Mouse (Mus musculus) kidney, postnatal 14 days (tissue): Measurements from ENCODE around the gene AC170998.1.

ENCODE experiments used
- DNase-seq: peaks from one replicate; pipeline ENCODE4 v3.0.0; 2022; ENCODE audit warnings: mixed read lengths

AC170998.1 gene

DNA sequence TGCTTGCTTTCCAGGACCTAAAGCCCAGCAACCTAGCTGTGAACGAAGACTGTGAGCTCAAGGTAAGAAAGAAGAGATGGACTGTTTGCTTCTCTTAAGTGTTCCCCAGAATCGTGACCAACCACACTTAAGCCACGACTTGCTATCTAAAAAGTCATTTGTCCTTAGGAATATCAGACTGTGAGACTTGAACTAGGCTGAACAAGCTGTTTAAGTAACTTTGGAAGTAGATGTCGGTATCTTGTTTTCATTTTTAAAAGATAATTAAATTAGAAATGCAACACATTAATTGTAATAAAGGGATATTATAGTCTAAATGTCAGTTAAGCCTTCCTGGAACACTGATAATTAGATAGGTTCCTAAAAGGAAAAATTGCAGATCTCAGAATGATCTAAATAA lies at the start of gene AC170998.1:
Gene AC170998.1, plus strand, starts transcription at position 301 of the 400 bp plus-strand sequence.
- no peak for DNase-seq

DNA sequence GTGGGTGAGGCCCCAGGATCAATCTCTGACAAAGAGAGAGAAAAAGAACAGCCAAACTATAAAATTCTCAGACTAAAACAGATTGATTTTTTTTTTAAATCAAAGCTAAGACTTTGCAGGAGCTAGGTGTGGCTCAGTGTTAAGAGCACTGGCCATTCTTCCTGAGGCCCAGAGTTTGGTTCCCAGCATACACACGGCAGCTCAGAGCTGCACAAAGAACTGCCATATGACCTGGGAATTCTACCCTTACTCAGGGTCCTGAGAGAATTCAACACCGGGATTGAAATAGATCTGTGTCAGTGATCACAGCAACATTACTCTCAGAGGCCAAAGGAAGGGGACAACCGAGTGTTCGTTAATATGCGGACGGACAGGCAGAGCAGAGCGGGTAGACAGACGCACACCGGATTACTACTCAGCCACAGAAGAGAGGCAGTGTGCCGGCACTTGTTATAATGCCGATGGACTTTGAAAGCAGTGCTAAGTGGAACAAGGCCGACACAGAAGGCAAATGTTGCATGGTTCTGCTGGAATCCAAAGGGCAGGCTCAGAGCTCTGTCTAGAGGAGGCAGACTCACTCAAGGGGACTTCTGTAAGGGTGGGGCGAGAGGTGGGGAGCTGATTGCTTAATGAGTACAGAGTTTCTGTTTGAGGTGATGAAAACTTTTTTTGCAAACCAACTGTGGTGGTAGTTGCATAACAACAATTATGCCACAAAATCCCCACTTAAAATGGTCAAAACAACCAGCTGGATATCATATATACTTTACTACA lies 43.4 kb upstream of the AC170998.1 start:
- peak; percentile 74 for DNase-seq

DNA sequence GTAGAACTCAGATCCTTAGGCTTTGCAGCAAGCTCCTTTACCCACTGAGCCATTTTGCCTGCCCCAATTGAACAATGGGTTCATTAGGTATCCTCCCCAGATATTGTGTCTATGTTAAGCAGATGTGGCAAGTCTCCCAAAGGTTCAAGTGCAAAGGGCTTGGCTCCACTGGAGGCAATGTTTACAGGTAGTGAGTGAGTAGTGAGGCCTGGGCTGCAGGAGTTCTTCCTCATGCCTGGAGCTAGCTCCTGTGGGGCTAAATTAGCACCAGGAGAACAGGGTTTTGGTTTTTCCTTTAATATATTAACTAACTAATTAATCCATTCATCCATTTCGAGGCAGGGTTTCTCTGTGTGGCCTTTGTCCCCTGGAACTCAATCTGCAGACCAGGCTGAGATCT lies 42.3 kb upstream of the AC170998.1 start:
- DNase-seq: peak; percentile 68

DNA sequence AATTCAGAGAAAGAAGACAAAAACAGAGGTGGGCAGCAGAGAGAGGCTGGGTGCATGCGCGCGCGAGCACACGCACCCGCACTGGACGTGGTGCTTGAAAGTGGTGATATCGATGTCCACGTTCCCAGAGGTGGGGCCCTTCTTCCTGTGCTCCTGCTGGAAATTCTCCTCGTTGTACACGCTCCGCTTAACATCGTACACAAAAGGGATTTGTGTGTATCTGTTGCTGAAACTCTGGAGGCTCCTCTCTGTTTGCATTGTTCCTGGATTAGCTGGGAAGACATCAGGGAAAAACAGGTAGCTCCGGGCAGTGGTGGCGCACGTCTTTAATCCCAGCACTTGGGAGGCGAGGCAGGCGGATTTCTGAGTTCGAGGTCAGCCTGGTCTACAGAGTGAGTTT lies 41.3 kb upstream of the AC170998.1 start:
- no peak for DNase-seq

DNA sequence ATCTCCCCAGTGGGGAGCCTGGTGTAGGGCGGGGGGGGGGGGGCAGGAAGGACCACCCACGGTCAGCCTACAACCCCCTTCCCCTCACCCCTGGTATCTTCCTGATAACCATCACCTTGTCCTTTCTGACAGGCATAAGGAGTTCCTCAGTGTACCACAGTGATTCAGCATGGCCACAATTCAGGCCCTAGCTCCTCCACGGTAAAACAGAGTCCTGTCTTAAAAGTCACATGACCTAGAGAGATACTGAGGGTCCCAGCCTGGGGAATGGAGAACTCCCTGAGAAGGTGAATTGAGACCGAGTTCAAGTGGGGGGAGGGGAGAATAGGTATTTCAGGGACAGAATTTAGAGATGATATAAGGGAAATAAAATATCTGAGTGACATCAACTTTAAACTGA lies 38.5 kb upstream of the AC170998.1 start:
- no peak for DNase-seq

DNA sequence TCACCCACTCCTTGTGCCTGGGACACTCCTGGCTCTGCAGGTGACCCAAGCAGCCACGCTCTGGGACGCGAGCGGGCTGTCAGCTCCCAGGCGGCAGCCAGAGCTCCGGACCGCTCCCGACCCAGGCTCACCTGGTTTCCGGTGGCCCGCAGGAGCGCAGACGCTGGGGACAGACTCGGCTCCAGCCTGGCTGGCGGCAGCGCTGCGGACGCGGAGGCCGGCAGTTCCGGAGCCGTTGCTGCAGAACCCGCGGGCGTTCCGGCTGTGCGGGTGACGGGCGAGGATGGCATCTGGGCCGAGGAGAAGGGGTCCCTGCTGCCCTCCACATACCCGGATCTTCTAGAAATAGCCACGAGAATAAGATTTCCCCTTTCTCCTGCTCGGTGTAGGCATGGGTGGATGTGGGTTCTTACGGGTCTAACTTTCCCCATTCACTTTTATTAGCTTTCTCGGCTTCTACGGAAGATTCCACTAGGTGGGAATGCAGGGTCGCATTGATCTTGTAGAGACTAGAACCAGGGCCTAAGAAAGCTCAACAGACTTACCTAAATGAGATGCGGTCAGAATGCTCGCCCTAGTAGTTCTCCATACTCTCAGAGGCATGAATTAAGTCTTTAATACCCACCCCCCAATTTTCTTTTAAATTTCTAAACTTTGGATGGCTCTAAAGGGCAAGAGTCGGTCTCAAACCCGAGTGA lies 36.1 kb upstream of the AC170998.1 start, which contains the start of gene Slc26a8:
Gene Slc26a8, minus strand, starts transcription at position 648 of the 698 bp plus-strand sequence.
- peak; percentile 53 for DNase-seq

DNA sequence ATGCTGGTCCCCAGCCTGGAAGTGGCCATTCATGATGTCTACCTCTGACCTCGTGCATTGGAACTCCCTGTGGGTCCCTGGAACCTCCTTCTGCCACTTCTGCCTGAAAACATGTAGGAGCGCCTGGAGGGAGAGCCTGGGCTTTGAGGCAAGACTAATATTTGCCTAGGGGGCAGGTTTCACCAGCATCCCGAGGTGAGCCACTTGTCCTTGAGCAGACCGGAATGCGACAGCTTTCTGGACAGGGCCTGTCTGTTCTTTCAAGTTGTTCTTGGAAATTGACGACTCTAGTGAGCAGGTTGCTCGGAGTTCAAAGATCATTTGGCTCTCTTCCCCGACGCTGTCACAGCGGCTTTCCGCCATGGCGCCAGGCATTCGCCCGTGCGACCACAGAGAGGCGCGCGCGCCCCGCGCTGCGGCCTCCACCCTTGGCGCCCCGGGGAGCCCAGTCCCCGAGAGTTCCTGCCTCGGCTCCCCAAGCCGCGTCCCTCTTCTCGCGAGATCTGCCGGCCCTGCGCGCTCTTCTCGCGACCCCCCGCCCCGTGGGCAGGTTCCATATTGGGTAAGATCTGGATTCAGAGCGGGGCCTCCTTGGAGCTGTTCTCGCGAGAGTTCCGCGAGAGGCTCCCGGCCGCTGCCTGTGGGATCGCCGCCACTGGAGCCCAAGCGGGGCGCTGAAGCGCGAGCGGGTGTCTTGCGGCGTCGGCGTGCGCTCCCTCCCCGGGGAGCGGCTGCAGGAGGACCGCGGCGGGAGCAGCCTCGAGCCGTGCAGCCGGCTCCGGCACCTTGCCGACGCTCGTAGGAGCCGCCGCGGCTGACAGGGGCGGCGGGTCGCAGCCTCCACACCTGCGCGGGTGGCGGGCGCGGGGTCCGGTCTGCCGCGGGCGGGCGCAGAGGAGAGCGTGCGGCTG lies 34.9 kb upstream of the AC170998.1 start, which contains the start of gene Mapk14:
Gene Mapk14, plus strand, starts transcription at position 554 of the 911 bp plus-strand sequence.
- peak; percentile 100 for DNase-seq

DNA sequence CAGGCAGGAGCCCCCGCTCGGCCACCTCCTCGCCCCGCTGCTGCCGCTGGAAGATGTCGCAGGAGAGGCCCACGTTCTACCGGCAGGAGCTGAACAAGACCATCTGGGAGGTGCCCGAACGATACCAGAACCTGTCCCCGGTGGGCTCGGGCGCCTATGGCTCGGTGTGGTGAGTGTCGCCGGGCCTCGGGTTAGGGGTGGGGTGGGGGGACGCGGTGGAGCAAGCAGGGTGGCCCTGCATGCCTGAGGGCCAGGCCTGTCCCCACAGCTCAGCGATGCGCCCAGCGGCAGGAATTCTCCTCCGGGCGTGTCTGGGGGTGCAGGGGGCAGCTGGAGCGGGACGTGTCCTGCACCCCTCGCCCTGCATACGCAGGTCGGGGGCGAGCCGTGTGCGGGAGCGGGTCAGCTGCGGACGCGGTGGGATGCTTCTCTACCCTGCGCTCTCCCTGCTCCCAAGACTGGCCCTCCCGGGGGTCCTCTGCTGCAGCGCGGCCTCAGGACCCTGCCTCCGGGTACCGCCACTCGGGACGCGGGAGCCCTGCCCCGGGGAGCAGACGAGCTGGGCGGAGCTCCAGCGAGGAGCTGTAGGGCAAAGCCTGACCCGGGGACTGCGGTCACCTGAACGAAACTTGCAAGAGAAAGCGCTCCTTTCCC lies 34.1 kb upstream of the AC170998.1 start:
- DNase-seq: peak; percentile 75

DNA sequence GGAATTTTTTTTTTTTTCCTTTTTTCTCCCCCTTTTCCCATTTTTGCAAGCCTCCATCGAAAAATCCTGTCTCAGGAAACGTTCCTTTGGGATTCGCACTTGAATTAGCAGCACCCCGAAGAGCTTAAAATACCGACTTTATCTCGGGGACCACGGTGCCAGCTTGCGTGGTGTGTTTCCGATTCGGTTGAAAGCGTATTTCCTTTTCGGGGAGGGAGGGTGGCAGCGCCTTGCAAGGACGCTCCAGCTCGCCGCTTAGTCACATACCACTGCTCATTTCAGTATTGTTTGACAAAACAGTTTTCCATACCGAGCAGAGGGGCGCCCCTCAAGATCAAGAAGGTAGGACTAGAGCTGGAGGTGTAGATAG lies 33.6 kb upstream of the AC170998.1 start:
- DNase-seq: peak; percentile 64

DNA sequence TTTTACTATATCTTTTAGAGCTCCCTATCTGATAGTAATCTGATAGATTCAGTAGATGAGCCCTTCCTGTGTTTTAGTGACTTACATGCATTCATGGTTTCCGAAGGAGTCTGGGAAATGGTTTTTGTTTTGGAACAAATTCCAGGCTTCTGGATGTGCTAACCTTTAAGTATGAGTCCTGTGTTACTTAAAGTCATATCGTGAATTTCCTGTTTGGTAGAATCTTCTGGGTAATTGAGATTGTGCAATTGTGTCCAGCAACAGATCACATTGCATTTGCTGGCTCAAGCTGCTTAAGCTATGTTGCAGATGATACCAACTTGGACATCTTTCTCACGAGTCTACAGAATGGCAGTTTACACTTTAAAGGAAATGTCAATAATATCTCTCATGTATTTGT lies 32.8 kb upstream of the AC170998.1 start:
- no peak for DNase-seq

DNA sequence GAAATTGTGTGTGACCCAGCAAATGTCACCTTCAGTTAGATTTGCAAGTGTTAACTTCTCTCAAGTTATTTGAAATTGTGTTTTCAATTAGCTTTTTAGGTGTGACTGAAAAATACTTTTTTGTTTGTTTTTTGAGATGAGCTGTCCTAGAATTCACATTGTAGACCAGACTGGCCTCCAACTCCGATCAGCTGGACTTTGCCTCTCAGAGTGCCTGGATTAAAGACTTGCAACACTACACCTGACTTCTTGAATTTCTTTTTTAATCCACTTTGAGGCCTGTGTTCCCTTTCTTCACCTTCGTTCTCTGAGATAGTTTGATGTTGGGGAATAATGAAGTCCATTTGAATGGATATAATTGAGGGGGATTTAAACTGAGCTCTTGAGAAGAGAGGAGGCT lies 31.8 kb upstream of the AC170998.1 start:
- DNase-seq: no peak

DNA sequence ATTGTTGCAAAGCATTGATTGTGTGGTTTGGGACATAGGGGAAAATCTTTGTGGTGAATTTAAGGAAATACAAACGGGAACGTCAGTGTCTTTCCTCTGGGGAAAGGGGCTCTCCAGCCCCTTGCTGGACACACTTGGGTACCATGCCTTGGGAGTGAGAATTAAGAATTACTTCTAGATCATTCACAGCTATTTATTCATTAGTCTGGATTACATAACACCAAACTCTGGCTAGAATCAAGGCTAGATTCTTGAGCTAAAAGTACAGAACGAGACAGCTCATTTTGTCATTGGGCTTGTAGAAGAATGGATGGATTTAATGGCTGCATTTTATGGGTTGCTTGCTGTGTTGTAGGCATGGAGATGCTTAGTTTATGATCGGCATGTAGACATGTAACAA lies 31.1 kb upstream of the AC170998.1 start:
- no peak for DNase-seq

DNA sequence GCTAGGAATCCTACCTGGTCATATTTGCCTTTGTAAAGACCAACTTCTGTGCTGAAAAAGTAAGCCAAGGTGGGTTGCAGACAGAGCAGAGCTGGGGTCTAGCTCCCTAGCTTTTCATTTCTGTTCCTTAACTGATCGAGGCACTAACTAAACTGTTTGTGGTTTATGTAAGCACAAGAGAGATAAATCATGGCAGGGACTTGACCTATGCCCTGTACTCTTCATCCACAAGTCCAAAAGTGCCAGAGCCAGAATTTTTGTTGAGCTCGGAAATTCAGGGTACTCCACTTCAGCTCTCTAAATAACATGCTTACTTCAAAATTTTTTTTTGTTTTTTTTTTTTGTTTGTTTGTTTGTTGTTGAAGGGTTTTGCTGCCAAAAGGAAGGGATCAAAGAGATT lies 29.2 kb upstream of the AC170998.1 start:
- DNase-seq: peak; percentile 74

DNA sequence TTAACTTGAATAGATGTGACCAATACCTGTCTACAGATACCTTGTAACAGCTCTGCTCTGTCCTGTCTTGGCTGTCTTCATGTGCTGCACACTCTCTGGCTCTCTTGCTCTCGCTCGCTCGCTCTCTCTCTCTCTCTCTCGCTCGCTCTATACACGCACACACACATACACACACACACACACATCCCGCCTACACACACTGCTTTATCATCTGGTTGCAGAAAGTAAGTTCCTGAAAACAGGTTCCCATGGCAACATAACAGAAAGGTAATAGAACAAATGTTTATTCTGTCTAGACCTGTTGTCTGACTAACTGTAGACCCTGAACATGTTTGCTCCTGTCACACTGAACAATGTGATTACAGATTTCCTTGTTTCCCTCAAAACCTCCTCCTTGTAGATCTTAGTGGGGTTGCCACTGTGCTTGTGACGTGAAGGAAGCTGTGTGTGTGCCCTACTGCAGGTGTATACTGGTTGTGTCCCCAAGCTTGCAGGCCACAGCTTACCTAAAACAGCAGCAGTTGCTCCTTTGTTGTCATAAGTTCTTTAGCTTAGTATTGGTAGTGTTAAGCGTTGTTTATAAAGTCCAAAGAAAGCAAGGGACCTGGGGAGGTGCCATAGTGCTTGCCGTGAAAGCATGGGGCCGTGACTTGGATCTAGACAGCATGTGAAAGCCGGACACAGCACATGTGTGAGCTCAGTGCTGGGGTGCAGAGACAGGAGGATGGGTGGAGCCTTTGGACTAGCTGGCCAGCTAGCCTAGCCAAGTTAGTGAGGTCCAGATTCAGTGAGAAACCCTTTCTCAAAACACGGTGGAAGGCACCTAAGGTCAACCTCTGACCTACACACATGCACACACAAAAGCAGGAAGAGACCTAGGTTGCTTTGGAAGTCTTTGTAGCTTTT lies 28.3 kb upstream of the AC170998.1 start:
- no peak for DNase-seq

DNA sequence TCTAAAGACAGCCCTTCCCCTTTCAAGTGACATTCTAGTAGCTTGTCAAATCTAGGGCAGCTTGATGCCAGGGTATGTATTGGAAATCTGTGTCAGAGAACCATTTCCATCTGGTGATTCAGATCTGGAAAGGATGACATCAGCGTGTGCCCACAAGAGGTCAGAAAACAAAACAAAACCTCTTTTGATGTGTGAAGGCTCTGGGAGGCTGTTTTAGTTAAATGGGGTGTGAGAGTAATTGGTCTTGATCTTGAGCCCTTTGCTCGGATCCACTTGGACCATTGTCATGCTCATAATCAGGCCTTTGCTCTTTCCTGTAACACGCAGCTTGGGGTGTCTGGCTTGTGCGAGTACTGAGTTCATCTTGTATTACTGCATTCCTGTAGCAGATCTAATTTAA lies 27.6 kb upstream of the AC170998.1 start:
- no peak for DNase-seq

DNA sequence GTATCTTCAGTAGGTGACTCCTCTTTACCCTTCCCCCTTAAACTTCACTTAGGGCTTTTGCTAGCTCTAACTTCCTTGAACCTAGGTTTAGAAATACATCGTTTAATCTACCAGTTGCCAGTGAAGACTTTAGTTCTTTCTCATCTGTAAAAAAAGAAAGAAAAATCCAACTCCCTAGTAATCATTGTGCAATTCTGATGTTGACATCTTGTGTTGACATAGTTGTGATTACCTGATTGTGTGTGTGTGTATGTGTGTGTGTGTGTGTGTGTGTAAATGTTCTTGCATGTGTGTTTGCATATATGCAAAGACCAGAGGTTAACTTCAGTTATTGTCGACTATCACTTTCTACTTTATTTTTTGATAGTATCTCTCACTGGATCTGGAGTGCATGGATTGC lies 27.2 kb upstream of the AC170998.1 start:
- no peak for DNase-seq

DNA sequence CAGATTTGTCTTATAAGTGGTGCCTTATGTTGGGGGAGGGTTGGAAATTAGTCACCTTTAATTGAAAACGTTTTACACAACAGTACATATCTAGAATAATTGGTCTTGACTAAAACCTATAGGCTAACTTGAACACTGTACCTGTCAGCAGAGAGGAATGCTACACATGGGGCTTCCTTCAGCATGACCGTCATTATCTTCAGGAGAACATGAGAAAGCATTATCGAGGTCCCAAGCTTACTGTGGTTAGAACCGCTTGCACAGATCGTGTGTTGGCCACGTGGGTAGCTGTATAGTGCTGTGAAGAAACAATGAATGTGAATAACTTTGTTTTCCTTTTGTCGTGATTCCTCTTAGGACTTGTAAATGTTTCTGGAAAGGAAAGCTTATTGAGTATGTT lies 26.1 kb upstream of the AC170998.1 start:
- DNase-seq: no peak

DNA sequence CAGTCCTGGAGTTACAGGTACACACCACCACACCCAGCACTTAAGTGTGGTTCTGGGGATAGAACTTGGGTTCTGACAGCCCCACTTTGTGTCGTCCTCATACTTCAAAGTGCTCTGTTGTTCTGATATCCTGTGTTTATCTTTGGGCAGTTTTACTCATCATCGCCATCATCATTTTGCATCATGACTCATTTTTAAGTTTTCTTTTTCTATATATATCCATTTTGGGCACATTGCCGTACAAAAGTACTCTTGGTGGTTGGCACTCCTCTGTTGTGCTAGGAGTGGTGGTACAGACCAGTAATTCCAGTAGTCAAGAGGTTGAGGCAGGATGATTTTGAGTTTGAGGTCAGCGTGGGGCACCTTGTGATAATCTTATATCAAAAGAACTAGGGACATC lies 24.7 kb upstream of the AC170998.1 start:
- DNase-seq: no peak

DNA sequence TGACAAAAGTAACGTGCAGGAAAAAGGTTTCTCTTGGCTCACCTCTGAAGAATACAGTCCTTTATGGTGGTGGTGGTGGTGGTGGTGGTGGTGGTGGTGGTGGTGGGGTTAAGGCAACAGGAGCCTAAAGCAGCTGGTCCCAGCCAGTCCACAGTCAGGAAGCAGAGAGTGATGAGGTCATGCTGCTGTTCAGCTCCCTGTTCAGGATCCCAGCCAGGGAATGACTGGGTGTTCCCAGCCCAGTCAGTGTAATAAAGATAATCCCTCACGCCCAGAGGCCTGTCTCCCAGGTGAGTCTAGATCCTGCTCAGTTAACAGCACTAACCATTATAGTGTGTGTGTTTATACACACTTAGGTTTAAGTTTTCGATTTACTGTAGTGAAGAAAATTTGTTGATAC lies 24.1 kb upstream of the AC170998.1 start:
- no peak for DNase-seq

DNA sequence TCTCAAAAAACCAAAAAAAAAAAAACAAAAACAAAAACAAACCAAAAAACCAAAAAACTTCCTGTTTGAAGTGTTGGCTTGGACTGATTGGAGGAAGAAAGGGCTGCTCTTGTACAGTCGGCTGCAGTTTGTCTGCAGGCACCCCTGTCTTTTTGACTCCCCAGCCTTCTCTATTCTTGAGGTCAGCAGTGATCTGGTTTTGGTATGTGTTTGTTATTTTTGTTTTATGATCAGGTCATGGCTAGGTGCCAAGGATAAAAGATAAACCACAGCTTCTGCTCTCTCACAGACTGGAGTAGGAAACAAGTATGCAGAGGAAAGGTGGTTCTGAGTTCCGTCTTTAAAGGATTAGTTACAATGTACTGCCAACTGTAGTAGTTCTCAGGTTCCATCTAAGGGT lies 23.2 kb upstream of the AC170998.1 start:
- peak; percentile 43 for DNase-seq

DNA sequence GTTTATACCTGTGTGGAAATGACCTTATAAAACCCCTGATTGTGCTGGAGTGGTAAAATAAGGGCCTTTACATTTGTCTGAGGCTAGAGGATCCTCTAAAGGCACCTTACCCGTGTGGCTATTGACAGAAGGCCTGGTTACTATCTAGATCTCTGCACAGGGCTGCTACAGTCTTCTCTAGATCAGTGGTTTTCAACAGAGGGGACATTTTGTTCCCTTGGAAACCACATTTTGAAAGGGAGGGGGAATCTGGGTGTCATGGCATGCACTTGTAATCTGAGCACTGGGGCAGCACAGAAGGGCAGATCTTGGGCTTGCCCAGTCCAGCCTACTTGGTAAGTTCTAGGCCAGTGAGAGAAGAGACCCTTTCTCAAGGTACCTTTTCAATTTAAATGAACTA lies 19.2 kb upstream of the AC170998.1 start:
- DNase-seq: no peak
